Mouse (Mus musculus) lung, postnatal 10 days (tissue): ENCODE measurements around the gene Adora2b.
A peak's percentile ranks its signal among the peaks of the same experiment; 100 is the strongest.

Experiments
- DNase-seq: peaks from one replicate; pipeline ENCODE4 v3.0.0; 2021

Gene Adora2b

GRCm38 (mm10) chr11:62248401-62249244, at the start of gene Adora2b:
TSS of gene Adora2b (plus strand) at chr11:62248984.
- peak; percentile 68 for DNase-seq

GRCm38 (mm10) chr11:62200901-62201512, 47.8 kb upstream of the Adora2b start:
- no peak for DNase-seq

GRCm38 (mm10) chr11:62202645-62203044, 46.1 kb upstream of the Adora2b start:
- DNase-seq, result no peak

GRCm38 (mm10) chr11:62209111-62209510, 39.7 kb upstream of the Adora2b start:
- DNase-seq, result no peak

GRCm38 (mm10) chr11:62209891-62210290, 38.9 kb upstream of the Adora2b start:
- DNase-seq, result no peak

- DNase-seq, result peak; percentile 16
Observed at GRCm38 (mm10) chr11:62213384-62213989, 35.3 kb upstream of the Adora2b start.

- DNase-seq, result no peak
Observed at GRCm38 (mm10) chr11:62215107-62215506, 33.7 kb upstream of the Adora2b start.

GRCm38 (mm10) chr11:62217751-62218150, 31.0 kb upstream of the Adora2b start:
- no peak for DNase-seq

GRCm38 (mm10) chr11:62220756-62221510, 27.9 kb upstream of the Adora2b start:
- no peak for DNase-seq

GRCm38 (mm10) chr11:62223416-62223815, 25.4 kb upstream of the Adora2b start:
- DNase-seq, result no peak

GRCm38 (mm10) chr11:62223962-62224361, 24.8 kb upstream of the Adora2b start:
- DNase-seq, result no peak

GRCm38 (mm10) chr11:62224797-62225196, 24.0 kb upstream of the Adora2b start:
- DNase-seq, result peak; percentile 40

- no peak for DNase-seq
Observed at GRCm38 (mm10) chr11:62240631-62241261, 8.0 kb upstream of the Adora2b start.

GRCm38 (mm10) chr11:62243871-62244270, 4.9 kb upstream of the Adora2b start:
- no peak for DNase-seq

GRCm38 (mm10) chr11:62244471-62244870, 4.3 kb upstream of the Adora2b start:
- DNase-seq, result no peak

GRCm38 (mm10) chr11:62247759-62248400, 904 bp upstream of the Adora2b start:
- DNase-seq, result no peak

GRCm38 (mm10) chr11:62249266-62250037, 668 bp downstream of the Adora2b start:
- peak; percentile 66 for DNase-seq

GRCm38 (mm10) chr11:62251047-62251446, 2.3 kb downstream of the Adora2b start:
- peak; percentile 40 for DNase-seq

- DNase-seq, result no peak
Observed at GRCm38 (mm10) chr11:62253380-62253779, 4.6 kb downstream of the Adora2b start.

GRCm38 (mm10) chr11:62259214-62259613, 10.4 kb downstream of the Adora2b start:
- no peak for DNase-seq

- DNase-seq, result peak; percentile 49
Observed at GRCm38 (mm10) chr11:62263599-62263998, 14.8 kb downstream of the Adora2b start.
